ENCODE assay signal across 1 mouse cellular context in the genomic region with DNA sequence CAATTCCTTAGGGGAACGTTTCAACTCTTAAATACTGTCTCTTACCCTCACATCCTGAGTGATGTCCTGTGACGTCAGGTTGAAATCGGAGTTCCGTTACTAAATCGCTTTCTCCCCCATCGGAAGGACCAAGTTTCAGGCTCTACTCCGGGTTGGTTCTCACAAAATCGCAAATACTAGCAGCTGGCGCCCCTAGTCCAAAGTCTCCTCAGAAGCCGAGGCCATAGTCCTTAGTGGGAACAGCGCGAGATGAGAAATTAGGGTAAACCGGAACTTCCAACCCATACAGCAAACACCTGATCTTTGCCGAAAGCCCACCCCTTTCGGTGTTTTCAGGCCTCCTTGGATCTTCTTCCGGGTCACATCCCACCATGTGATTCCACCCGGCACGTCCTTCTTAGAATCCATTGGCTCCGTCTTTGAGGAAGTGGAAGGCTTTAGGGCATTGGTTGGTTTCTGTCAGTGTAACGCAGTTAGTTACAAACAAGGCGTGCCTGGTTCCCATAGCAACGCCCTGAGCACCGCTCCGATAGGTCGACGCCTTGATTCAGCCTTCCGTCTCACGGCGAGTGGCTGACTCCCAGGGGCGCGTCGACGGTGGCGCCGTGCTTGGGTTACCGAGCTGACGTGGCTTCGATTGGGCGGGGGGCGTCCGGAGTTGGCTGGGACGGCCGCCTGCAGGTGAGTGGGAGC.
TF ChIP-seq lines count a peak whose summit lies in the region.

A gene (minus strand): TSS at position 421 of the 693 bp plus-strand sequence.
A gene (plus strand): TSS at position 558 of the 693 bp plus-strand sequence.

TF ChIP-seq in CH12.LX, 34 proteins besides CTCF, POLR2A, EP300 and RAD21 (continued from another document):
- peak; percentile 48; the same call in 1 of the 2 replicates for TF ChIP-seq GABPA (IDR thresholded peaks at IDR 0.05; ENCODE audit: insufficient replicate concordance, low read depth, low read length)
- TF ChIP-seq TBP (conservative IDR thresholded peaks at IDR 0.05; ENCODE audit: low read depth, low read length), result peak; percentile 91
- TF ChIP-seq PAX5 (IDR thresholded peaks at IDR 0.05; ENCODE audit: low read length), result no peak
- peak; percentile 68; the same call in 1 of the 2 replicates for TF ChIP-seq POLR2AphosphoS2 (IDR thresholded peaks at IDR 0.05; ENCODE audit: low read depth, low read length)
- TF ChIP-seq USF1 (IDR thresholded peaks at IDR 0.05; ENCODE audit: low read depth, low read length), result peak; percentile 99
- TF ChIP-seq JUN (IDR thresholded peaks at IDR 0.05; ENCODE audit: insufficient read depth, low read depth, low read length), result no peak; the same call in 1 of the 2 replicates
- TF ChIP-seq MAFK (IDR thresholded peaks at IDR 0.05; ENCODE audit: insufficient replicate concordance, low read length), result no peak
- TF ChIP-seq KAT2A (IDR thresholded peaks at IDR 0.05; ENCODE audit: insufficient replicate concordance, low read length), result peak; percentile 97
- peak; percentile 98 for TF ChIP-seq MYC (IDR thresholded peaks at IDR 0.05; ENCODE audit: low read depth, low read length)
- no peak for TF ChIP-seq CHD1 (IDR thresholded peaks at IDR 0.05; ENCODE audit: low read depth, low read length)
- TF ChIP-seq SMC3 (IDR thresholded peaks at IDR 0.05; ENCODE audit: low read depth, low read length), result no peak
- peak; percentile 99 for TF ChIP-seq ELF1 (IDR thresholded peaks at IDR 0.05; ENCODE audit: low read depth, low read length)
- peak; percentile 99 for TF ChIP-seq MAX (IDR thresholded peaks at IDR 0.05; ENCODE audit: low read length)
- peak; percentile 62 for TF ChIP-seq BHLHE40 (IDR thresholded peaks at IDR 0.05; ENCODE audit: low read depth, low read length)
- TF ChIP-seq RCOR1 (conservative IDR thresholded peaks at IDR 0.05; ENCODE audit: low read depth, low read length), result no peak
- TF ChIP-seq MAZ (IDR thresholded peaks at IDR 0.05; ENCODE audit: low read depth, low read length), result peak; percentile 8; the same call in 1 of the 2 replicates
- TF ChIP-seq MEF2A (IDR thresholded peaks at IDR 0.05; ENCODE audit: borderline replicate concordance, low read depth, low read length), result peak; percentile 77; the same call in 1 of the 2 replicates
- TF ChIP-seq USF2 (conservative IDR thresholded peaks at IDR 0.05; ENCODE audit: low read depth, low read length), result peak; percentile 96
- peak; percentile 97 for TF ChIP-seq HCFC1 (IDR thresholded peaks at IDR 0.05; ENCODE audit: low read depth, low read length)
- TF ChIP-seq ZC3H11A (IDR thresholded peaks at IDR 0.05; ENCODE audit: low read depth, low read length), result no peak
- peak; percentile 74; the same call in 1 of the 2 replicates for TF ChIP-seq IRF4 (IDR thresholded peaks at IDR 0.05; ENCODE audit: low read depth, low read length)
- TF ChIP-seq E2F4 (IDR thresholded peaks at IDR 0.05; ENCODE audit: insufficient replicate concordance, low read depth, low read length), result no peak; the same call in 1 of the 2 replicates
- peak; percentile 69; the same call in 1 of the 2 replicates for TF ChIP-seq NELFE (IDR thresholded peaks at IDR 0.05; ENCODE audit: low read depth, low read length)
- TF ChIP-seq NRF1 (IDR thresholded peaks at IDR 0.05; ENCODE audit: low read depth, low read length), result peak; percentile 64
- peak; percentile 78 for TF ChIP-seq ZMIZ1 (IDR thresholded peaks at IDR 0.05; ENCODE audit: low read depth, low read length)
- peak; percentile 99 for TF ChIP-seq CHD2 (IDR thresholded peaks at IDR 0.05; ENCODE audit: low read length)
